Mouse (Mus musculus) MEL (cell line): ENCODE results near the gene Tor1aip2. TPM values are rescaled to one million over a fixed set of nuclear protein-coding genes. Genes with fewer than 3 reads are reported as not detected.

Source experiments
- DNase-seq: peaks from one replicate; pipeline ENCODE4 v3.0.0; 2011; ENCODE audit warnings: low read depth, low spot score
- H3K27ac ChIP-seq: 2 replicates; pipeline ENCODE4 v1.5.1; 2012; ENCODE audit warnings: low read depth, mild to moderate bottlenecking, control low read depth, low read length, moderate library complexity; ENCODE audit not compliant: control insufficient read depth
- H3K27me3 ChIP-seq, 2 experiments: fragments of 150-350 bp in 1 of 2; sonication (generic) in 1 of 2; 2 replicates each; pipeline ENCODE4 v1.6.1; 2012; ENCODE audit warnings: low read length in 2 of 2, mild to moderate bottlenecking in 2 of 2, improper control_type of control experiment in 1 of 2, moderate library complexity in 1 of 2; ENCODE audit not compliant: insufficient read depth in 2 of 2, control insufficient read depth in 1 of 2
- H3K36me3 ChIP-seq, 2 experiments: 2 replicates each; pipeline ENCODE4 v1.6.1; 2012 to 2014; ENCODE audit warnings: low read length in 2 of 2, improper control_type of control experiment in 1 of 2, inconsistent platforms in 1 of 2, mild to moderate bottlenecking in 1 of 2; ENCODE audit not compliant: insufficient read depth in 2 of 2, control insufficient read depth in 1 of 2
- H3K4me1 ChIP-seq, 2 experiments: fragments of 150-350 bp in 1 of 2; sonication (generic) in 1 of 2; 2 replicates each; pipeline ENCODE4 v1.6.1; 2012; ENCODE audit warnings: low read length in 2 of 2, improper control_type of control experiment in 1 of 2, mild to moderate bottlenecking in 1 of 2; ENCODE audit not compliant: insufficient read depth in 2 of 2, control insufficient read depth in 1 of 2
- H3K4me3 ChIP-seq, 2 experiments: fragments of 150-350 bp in 1 of 2; sonication (generic) in 1 of 2; 2 replicates each; pipeline ENCODE4 v1.5.1; 2012; ENCODE audit warnings: low read depth in 2 of 2, low read length in 2 of 2, mild to moderate bottlenecking in 2 of 2, moderate library complexity in 2 of 2, control low read depth in 1 of 2, improper control_type of control experiment in 1 of 2; ENCODE audit not compliant: control insufficient read depth in 1 of 2, insufficient read depth in 1 of 2
- H3K79me2 ChIP-seq: 2 replicates; pipeline ENCODE4 v1.6.1; 2012; ENCODE audit warnings: mild to moderate bottlenecking, low read length, moderate library complexity; ENCODE audit not compliant: control insufficient read depth, poor library complexity, insufficient read depth
- H3K9ac ChIP-seq: 2 replicates; pipeline ENCODE4 v1.6.1; 2012; ENCODE audit warnings: low read depth, mild to moderate bottlenecking, control low read depth, low read length, moderate library complexity; ENCODE audit not compliant: control insufficient read depth, poor library complexity, severe bottlenecking
- H3K9me3 ChIP-seq: fragments of 150-350 bp; sonication (generic); replicated peaks from 2 replicates; pipeline ENCODE4 v1.6.1; 2012; ENCODE audit warnings: mild to moderate bottlenecking, low read length, improper control_type of control experiment, moderate library complexity; ENCODE audit not compliant: insufficient read depth
- BHLHE40 ChIP-seq: IDR thresholded peaks from 2 replicates; pipeline ENCODE4 v1.6.1; 2012; ENCODE audit warnings: low read depth, mild to moderate bottlenecking, inconsistent platforms, low read length, improper control_type of control experiment, borderline replicate concordance
- CHD1 ChIP-seq: IDR thresholded peaks from 2 replicates; pipeline ENCODE4 v1.6.1; 2012; ENCODE audit warnings: low read depth, mild to moderate bottlenecking, inconsistent platforms, low read length, improper control_type of control experiment
- CHD2 ChIP-seq: IDR thresholded peaks from 2 replicates; pipeline ENCODE4 v1.6.1; 2011; ENCODE audit warnings: low read length, improper control_type of control experiment
- E2F4 ChIP-seq: IDR thresholded peaks from 2 replicates; pipeline ENCODE4 v1.6.1; 2011; ENCODE audit warnings: low read depth, low read length, improper control_type of control experiment, borderline replicate concordance
- ELF1 ChIP-seq: IDR thresholded peaks from 2 replicates; pipeline ENCODE4 v1.6.1; 2014; ENCODE audit warnings: low read depth, mild to moderate bottlenecking, inconsistent platforms, low read length, improper control_type of control experiment, moderate library complexity
- EP300 ChIP-seq, 2 experiments: IDR thresholded peaks; 2 replicates each; pipeline ENCODE4 v1.6.1; 2011; ENCODE audit warnings: improper control_type of control experiment in 2 of 2, low read length in 2 of 2, low read depth in 1 of 2, mild to moderate bottlenecking in 1 of 2
- GABPA ChIP-seq: IDR thresholded peaks from 2 replicates; pipeline ENCODE4 v1.6.1; 2012; ENCODE audit warnings: low read depth, mild to moderate bottlenecking, inconsistent platforms, low read length, improper control_type of control experiment, moderate library complexity
- GATA1 ChIP-seq: IDR thresholded peaks from 2 replicates; pipeline ENCODE4 v1.6.1; 2011; ENCODE audit warnings: low read depth, low read length, improper control_type of control experiment
- HCFC1 ChIP-seq: IDR thresholded peaks from 2 replicates; pipeline ENCODE4 v1.6.1; 2012; ENCODE audit warnings: low read depth, mild to moderate bottlenecking, inconsistent platforms, low read length, improper control_type of control experiment, moderate library complexity
- KAT2A ChIP-seq: conservative IDR thresholded peaks from 2 replicates; pipeline ENCODE4 v1.6.1; 2012; ENCODE audit warnings: low read depth, low read length, improper control_type of control experiment, inconsistent platforms
- MAFK ChIP-seq: IDR thresholded peaks from 2 replicates; pipeline ENCODE4 v1.6.1; 2011; ENCODE audit warnings: low read depth, mild to moderate bottlenecking, low read length, improper control_type of control experiment, borderline replicate concordance
- MAX ChIP-seq: IDR thresholded peaks from 2 replicates; pipeline ENCODE4 v1.6.1; 2011; ENCODE audit warnings: low read length, improper control_type of control experiment
- MEF2A ChIP-seq: IDR thresholded peaks from 2 replicates; pipeline ENCODE4 v1.6.1; 2014; ENCODE audit warnings: low read depth, mild to moderate bottlenecking, inconsistent platforms, low read length, improper control_type of control experiment; ENCODE audit not compliant: poor library complexity, insufficient replicate concordance, severe bottlenecking; ENCODE audit errors: extremely low read depth
- MYC ChIP-seq: IDR thresholded peaks from 2 replicates; pipeline ENCODE4 v1.6.1; 2011; ENCODE audit warnings: low read depth, mild to moderate bottlenecking, low read length, improper control_type of control experiment, moderate library complexity
- NRF1 ChIP-seq: IDR thresholded peaks from 2 replicates; pipeline ENCODE4 v1.6.1; 2014; ENCODE audit warnings: low read depth, mild to moderate bottlenecking, inconsistent platforms, low read length, improper control_type of control experiment, moderate library complexity; ENCODE audit not compliant: poor library complexity, insufficient read depth, severe bottlenecking
- POLR2A ChIP-seq, 2 experiments: IDR thresholded peaks; 2 replicates each; pipeline ENCODE4 v1.6.1; 2011 to 2012; ENCODE audit warnings: low read length in 2 of 2, mild to moderate bottlenecking in 2 of 2, control low read depth in 1 of 2, improper control_type of control experiment in 1 of 2, low read depth in 1 of 2, moderate library complexity in 1 of 2; ENCODE audit not compliant: control insufficient read depth in 1 of 2, insufficient read depth in 1 of 2, poor library complexity in 1 of 2
- POLR2AphosphoS2 ChIP-seq: IDR thresholded peaks from 2 replicates; pipeline ENCODE4 v1.6.1; 2011; ENCODE audit warnings: low read length, improper control_type of control experiment
- POLR2AphosphoS5 ChIP-seq: IDR thresholded peaks from 2 replicates; pipeline ENCODE4 v1.6.1; 2012; ENCODE audit warnings: low read depth, borderline replicate concordance, mild to moderate bottlenecking, inconsistent platforms, low read length, moderate library complexity, mixed read lengths
- RAD21 ChIP-seq: IDR thresholded peaks from 2 replicates; pipeline ENCODE4 v1.6.1; 2011; ENCODE audit warnings: mild to moderate bottlenecking, low read depth, low read length, improper control_type of control experiment
- SIN3A ChIP-seq: IDR thresholded peaks from 2 replicates; pipeline ENCODE4 v1.6.1; 2012; ENCODE audit warnings: low read length, improper control_type of control experiment, inconsistent platforms
- SMC3 ChIP-seq: IDR thresholded peaks from 2 replicates; pipeline ENCODE4 v1.6.1; 2011; ENCODE audit warnings: low read depth, low read length, improper control_type of control experiment
- TAL1 ChIP-seq: IDR thresholded peaks from 2 replicates; pipeline ENCODE4 v1.6.1; 2012; ENCODE audit warnings: mild to moderate bottlenecking, inconsistent platforms, low read length, moderate library complexity, mixed read lengths
- TBP ChIP-seq: IDR thresholded peaks from 2 replicates; pipeline ENCODE4 v1.8.0; 2011; ENCODE audit warnings: low read depth, low read length, improper control_type of control experiment
- TCF12 ChIP-seq: IDR thresholded peaks from 2 replicates; pipeline ENCODE4 v1.6.1; 2014; ENCODE audit warnings: low read depth, mild to moderate bottlenecking, inconsistent platforms, low read length, improper control_type of control experiment, moderate library complexity
- UBTF ChIP-seq: IDR thresholded peaks from 2 replicates; pipeline ENCODE4 v1.6.1; 2012; ENCODE audit warnings: low read depth, mild to moderate bottlenecking, inconsistent platforms, low read length, improper control_type of control experiment, moderate library complexity, borderline replicate concordance; ENCODE audit not compliant: insufficient read depth
- USF1 ChIP-seq: IDR thresholded peaks from 2 replicates; pipeline ENCODE4 v1.6.1; 2014; ENCODE audit warnings: low read depth, mild to moderate bottlenecking, inconsistent platforms, low read length, improper control_type of control experiment, moderate library complexity
- USF2 ChIP-seq, 2 experiments: IDR thresholded peaks; 2 replicates each; pipeline ENCODE4 v1.6.1; 2011 to 2012; ENCODE audit warnings: improper control_type of control experiment in 2 of 2, low read length in 2 of 2, borderline replicate concordance in 1 of 2, inconsistent platforms in 1 of 2, low read depth in 1 of 2, mild to moderate bottlenecking in 1 of 2; ENCODE audit not compliant: insufficient read depth in 1 of 2
- ZC3H11A ChIP-seq: IDR thresholded peaks from 2 replicates; pipeline ENCODE4 v1.6.1; 2012; ENCODE audit warnings: low read depth, mild to moderate bottlenecking, inconsistent platforms, low read length, improper control_type of control experiment
- ZKSCAN1 ChIP-seq: IDR thresholded peaks from 2 replicates; pipeline ENCODE4 v1.6.1; 2012; ENCODE audit warnings: low read depth, mild to moderate bottlenecking, inconsistent platforms, low read length, improper control_type of control experiment, moderate library complexity
- ZNF384 ChIP-seq: IDR thresholded peaks from 2 replicates; pipeline ENCODE4 v1.6.1; 2012; ENCODE audit warnings: low read depth, mild to moderate bottlenecking, inconsistent platforms, low read length, improper control_type of control experiment
- polyA plus RNA-seq, 2 experiments: library from polyadenylated mRNA; stranded (reverse) in 1 of 2; unstranded in 1 of 2; fragments of >175 nt in 1 of 2; fragments of >200 nt in 1 of 2; gene quantifications; 2 replicates each; pipeline versions ENCODE4 v1.2.1 to v1.2.4; 2012; ENCODE audit warnings: low replicate concordance in 2 of 2, low read depth in 1 of 2; ENCODE audit not compliant: insufficient read length in 2 of 2, insufficient read depth in 1 of 2, missing spikeins in 1 of 2
- total RNA-seq: library from RNA; depleted of rRNA; stranded (reverse); fragments of 300-350 nt; gene quantifications from 2 replicates; pipeline ENCODE4 v1.2.3, GENCODE M21; 2012

Gene Tor1aip2
- total and polyA plus RNA-seq, 3 experiments = 47.1 to 48.1 TPM; not detected in 1

DNA sequence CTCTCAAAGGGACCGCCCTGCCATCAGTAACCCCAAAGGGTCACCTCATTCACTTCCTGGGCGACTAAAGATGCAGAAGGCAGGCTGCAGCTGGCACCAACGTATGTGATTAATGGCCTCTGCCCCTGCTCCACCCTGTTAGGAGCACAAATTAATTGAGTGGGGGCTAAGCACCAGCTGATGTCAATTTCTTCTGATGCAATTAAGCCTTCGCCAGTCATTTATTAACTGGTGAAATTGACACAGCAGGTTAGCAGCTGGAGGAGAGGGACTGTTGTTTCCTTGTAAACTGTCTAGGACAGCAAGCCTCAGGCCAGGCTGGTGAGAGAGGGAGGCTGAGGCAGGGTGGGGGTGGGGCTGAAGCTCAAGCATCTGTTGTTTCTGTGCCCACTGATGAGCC lies 54.8 kb downstream of the Tor1aip2 start:
- H3K27ac ChIP-seq = no peak overlapping the region
- H3K36me3 ChIP-seq = peaks cover 0 to 5% of the 10 kb centered on the region in 2 experiments; a peak in 2 of 4 replicates
- no peaks in the 10 kb centered on the region for H3K79me2 ChIP-seq
- DNase-seq = no peak
- H3K27me3 ChIP-seq = no peaks in the 10 kb centered on the region
- peaks cover 0 to 10% of the 10 kb centered on the region in 2 experiments; a peak in 2 of 4 replicates for H3K4me1 ChIP-seq
- H3K9ac ChIP-seq = no peak overlapping the region
- TF ChIP-seq TAL1 (no peak), E2F4 (no peak), ZNF384 (no peak), TBP (no peak), POLR2A (IDR thresholded peaks at IDR 0.05; ENCODE audit: control insufficient read depth in 1 of 2, insufficient read depth in 1 of 2, low read depth in 1 of 2, low read length in 2 of 2, poor library complexity in 1 of 2) (no peak), TCF12 (no peak), CHD1 (no peak), USF2 (IDR thresholded peaks at IDR 0.05; ENCODE audit: borderline replicate concordance in 1 of 2, insufficient read depth in 1 of 2, low read depth in 1 of 2, low read length in 2 of 2) (no peak), POLR2AphosphoS5 (no peak), ZC3H11A (no peak), CHD2 (no peak), USF1 (no peak), MEF2A (no peak), ELF1 (no peak), BHLHE40 (no peak), GABPA (no peak), MAX (no peak)
- no peak overlapping the region for H3K4me3 ChIP-seq
- no peaks in the 10 kb centered on the region for H3K9me3 ChIP-seq

DNA sequence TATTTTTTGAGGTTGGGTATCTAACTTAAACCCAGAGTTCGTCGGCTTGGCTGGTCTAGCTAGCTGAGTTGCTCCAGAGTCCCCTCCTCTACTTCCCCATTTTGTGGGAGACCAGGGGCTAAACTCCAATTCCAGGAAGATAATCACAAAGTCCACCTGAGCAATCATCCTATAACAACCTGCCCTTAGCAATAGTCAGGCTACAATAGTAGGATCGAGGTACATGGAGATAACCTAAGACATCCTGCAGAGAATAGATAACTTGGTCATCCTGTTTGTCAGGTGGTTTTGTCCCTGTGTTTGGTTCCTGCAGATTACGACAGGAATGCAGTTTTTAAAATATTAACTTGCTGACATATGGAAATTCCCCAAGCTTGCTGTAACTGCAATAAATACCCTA lies 56.6 kb downstream of the Tor1aip2 start:
- no peak overlapping the region for H3K4me3 ChIP-seq
- H3K27me3 ChIP-seq = no peaks in the 10 kb centered on the region
- peaks cover 0 to 10% of the 10 kb centered on the region in 2 experiments; a peak in 2 of 4 replicates for H3K4me1 ChIP-seq
- H3K9ac ChIP-seq = no peak overlapping the region
- DNase-seq = peak; percentile 69
- peaks cover 0 to 5% of the 10 kb centered on the region in 2 experiments; a peak in 2 of 4 replicates for H3K36me3 ChIP-seq
- H3K79me2 ChIP-seq = no peaks in the 10 kb centered on the region
- no peak overlapping the region for H3K27ac ChIP-seq
- no peaks in the 10 kb centered on the region for H3K9me3 ChIP-seq
- peak; percentile 67 for TF ChIP-seq GATA1
- 0 out of 2 replicates have a peak, but pooled peaks have one; percentile 30 for TF ChIP-seq MAFK
- TF ChIP-seq ZC3H11A = no peak
- TF ChIP-seq E2F4 = no peak
- TF ChIP-seq POLR2A (IDR thresholded peaks at IDR 0.05; ENCODE audit: control insufficient read depth in 1 of 2, insufficient read depth in 1 of 2, low read depth in 1 of 2, low read length in 2 of 2, poor library complexity in 1 of 2) = no peak
- TF ChIP-seq SMC3 = no peak
- TF ChIP-seq POLR2AphosphoS2 = no peak
- TF ChIP-seq MEF2A = no peak
- TF ChIP-seq MAX = no peak
- TF ChIP-seq USF2 (IDR thresholded peaks at IDR 0.05; ENCODE audit: borderline replicate concordance in 1 of 2, insufficient read depth in 1 of 2, low read depth in 1 of 2, low read length in 2 of 2) = no peak
- no peak for TF ChIP-seq NRF1
- TF ChIP-seq UBTF = no peak
- TF ChIP-seq MYC = no peak
- TF ChIP-seq USF1 = 0 out of 2 replicates have a peak, but pooled peaks have one; percentile 26
- no peak for TF ChIP-seq CHD2
- no peak for TF ChIP-seq KAT2A
- no peak for TF ChIP-seq SIN3A
- TF ChIP-seq ZKSCAN1 = no peak
- TF ChIP-seq HCFC1 = no peak
- peak; percentile 79 to 88 for TF ChIP-seq EP300 (IDR thresholded peaks at IDR 0.05; ENCODE audit: low read depth in 1 of 2, low read length in 2 of 2)
- peak; percentile 83 for TF ChIP-seq TAL1
- no peak for TF ChIP-seq RAD21
